Mouse (Mus musculus): ENCODE data around the gene Fbxl2.

Fbxl2 gene

DNA sequence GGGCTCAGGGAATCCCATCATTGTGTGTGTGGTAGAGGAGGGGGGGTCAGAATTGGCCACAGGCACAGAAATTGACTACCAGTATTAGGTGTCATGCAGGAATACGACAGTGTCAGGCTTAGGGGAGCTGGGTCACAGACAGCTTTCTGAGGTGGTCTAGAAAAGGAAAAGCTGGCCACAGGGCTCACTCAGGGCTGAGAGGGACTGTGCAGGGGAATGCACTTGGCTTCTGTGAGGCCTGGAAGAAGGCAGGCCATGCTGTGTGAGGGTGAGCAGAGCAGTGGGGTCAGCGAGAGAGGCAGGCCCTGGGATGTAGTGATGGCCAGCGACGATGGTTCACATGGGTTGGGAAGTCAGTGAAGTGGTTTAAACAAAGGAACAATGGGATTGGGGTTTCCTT, 72.1 kb downstream of the Fbxl2 start:
- no peak for DNase-seq (ENCODE audit: low spot score)

DNA sequence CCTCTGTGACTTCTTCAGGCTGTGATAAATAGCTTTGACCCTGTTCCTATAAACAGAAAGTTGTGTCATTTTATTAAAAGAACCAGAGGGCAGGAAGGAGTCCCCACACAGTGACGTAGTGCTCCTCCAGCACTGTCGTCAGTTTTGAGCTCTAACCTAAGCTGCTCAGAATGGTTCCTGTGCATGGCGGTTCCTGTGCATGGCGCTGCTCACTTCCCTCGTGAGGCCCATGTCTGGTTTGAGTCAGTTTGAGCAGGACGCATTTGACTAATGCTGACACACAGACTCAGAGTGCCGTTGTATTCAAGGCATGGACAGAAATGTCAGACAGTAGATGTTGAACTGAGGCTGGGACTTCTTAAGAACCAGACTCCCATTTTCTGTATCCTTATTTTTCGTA, 74.4 kb downstream of the Fbxl2 start:
- DNase-seq (ENCODE audit: low spot score) = no peak

DNA sequence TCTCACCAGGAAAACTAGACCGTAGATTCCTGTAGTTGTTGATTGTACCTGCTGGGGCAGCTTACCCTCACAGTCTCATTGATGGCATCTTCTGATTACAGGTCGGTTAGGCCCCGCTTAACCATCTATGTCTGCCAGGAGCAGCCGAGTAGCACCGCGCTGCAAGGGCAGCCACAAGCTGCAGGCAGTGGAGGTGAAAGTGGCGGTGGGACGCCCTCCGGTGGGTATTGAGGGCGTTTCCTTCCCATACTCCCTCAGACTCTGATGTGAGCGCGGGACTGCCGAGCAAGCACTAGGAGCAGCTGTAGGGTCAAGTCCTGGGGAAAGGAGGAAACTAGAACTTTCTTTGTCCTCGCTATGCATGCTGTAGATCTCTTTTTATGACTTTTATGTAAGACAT, 76.0 kb downstream of the Fbxl2 start:
- DNase-seq (ENCODE audit: low spot score) = no peak

DNA sequence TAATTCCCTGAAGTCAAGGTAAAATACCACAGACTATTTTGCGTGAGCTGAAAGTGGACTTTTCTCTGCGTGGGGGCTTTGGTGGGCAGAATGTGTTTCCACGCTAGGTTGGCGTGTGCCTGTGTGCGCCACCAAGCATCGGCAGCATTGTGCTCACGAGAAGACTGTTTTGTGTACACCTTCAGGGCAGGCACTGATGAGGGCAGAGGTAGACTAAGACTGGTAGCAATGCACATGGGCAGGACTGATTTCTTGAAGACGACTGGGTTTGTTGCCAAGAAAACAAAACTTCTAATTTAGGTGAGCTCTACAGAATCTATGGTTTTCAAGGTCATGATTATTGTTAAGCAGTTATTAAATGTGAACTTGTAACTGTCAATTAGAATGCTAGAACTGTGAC, 76.6 kb downstream of the Fbxl2 start:
- DNase-seq (ENCODE audit: low spot score) = no peak

DNA sequence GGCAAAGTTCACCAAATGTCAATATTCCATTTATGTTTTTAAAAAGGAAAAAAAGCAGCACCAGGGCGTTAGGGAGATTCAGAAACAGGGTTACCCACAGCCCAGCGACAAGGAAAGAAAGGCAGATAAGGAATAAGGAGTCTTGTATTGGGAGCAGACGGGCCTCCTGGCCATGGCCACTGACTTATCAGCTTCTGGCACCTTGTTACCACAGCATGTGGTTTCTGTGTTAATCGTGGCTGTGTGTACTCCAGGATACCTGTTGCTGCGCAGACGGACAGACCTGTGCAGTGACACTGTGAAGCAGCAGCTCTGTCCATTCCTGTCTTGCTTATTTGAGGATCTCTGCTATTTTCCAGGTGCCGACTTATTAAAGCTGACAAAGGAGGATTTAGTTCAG, 77.0 kb downstream of the Fbxl2 start:
- no peak for DNase-seq (ENCODE audit: low spot score)

DNA sequence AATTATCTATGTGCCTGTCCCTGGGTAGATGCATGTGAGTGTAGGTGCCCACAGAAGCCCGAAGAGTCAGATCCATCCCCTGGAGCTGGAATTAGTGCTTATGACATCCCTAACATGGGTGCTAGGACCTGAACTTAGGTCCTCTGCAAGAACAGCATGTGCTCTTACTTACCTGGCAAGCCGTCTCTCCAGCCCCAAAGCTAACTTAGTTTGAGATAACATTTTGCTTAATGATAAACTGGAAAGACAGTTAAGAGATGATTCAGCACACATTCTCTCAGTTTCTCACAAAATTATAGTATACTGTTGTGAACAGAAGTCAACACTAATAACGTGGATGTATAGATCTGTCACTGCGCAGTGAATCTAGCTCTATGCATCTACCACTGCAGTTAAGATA, 79.2 kb downstream of the Fbxl2 start:
- DNase-seq (ENCODE audit: low spot score) = no peak

DNA sequence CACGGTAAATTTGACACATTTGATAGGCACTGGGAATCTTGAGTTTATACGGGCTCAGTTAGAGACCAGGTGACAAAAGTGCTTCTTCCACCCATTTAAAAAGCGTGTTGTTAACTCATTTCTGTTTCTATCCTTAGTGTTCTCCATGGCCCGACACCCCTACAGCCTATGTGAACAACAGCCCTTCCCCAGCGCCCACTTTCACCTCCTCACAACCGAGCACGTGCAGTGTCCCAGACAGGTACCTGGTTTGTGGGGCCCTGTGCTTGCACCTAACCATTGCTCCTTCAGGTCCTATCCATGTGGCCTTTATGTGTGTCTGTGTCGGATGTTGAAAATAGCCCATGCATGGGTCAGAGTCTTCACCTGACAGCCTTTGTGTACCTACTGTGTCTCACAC, 81.6 kb downstream of the Fbxl2 start:
- no peak for DNase-seq (ENCODE audit: low spot score)

DNA sequence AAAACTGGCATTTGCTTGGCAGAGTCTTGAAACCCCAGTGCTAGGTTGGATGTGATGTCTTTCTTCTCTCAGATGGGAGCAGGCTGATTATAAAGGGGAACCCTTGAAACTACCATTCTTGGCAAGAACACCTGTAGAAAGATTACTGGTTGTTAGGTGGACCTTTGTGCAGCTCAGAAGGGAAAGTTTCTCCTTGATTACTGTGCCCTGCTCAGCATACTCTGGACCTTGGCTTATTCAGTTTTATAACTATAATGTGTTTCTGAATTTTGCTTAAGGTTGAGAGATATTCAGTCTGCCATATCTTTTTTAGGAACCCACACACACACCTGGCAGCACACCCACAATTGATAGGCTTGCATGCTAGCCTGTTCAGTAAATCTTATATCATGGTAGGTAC, 82.3 kb downstream of the Fbxl2 start:
- no peak for DNase-seq (ENCODE audit: low spot score)

DNA sequence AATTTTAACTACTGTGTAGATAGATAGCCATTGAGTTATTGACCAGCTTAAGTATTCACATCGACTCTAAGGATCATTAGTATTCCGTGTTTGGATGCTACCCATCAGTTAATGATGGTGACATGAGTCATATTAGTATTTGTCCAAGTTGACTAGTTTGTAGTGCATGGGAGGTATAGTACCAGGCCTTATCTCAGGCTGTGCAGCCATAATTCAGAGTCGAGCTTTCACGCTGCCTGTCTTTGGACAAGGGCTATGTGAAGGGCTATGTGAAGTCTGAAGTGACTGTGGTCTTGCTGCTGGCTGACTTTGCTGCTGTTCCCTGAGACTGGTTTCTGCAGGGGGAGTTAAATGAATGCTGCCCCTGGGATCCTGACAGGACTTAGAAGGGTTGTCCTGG, 88.2 kb downstream of the Fbxl2 start:
- no peak for DNase-seq (ENCODE audit: low spot score)

DNA sequence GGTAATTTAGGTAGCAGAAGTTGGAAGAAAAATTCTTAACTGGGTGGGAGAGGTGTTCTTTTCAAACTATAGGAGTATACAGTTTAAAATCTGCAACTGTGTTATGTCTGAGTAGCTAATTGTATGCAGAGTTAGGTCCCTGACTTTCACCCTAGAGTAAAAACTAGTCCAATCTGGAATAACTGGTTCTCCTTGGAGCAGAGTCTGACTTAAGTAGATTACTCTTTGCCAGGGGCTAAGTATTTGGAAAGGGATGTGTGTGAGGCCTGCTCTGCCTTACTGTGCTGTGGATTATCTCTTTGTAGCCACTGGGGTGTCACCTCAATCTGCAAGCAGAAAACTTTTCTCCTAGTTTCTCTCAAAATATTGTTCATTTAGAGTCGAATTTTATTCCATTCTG, 98.8 kb downstream of the Fbxl2 start:
- no peak for DNase-seq (ENCODE audit: low spot score)

DNA sequence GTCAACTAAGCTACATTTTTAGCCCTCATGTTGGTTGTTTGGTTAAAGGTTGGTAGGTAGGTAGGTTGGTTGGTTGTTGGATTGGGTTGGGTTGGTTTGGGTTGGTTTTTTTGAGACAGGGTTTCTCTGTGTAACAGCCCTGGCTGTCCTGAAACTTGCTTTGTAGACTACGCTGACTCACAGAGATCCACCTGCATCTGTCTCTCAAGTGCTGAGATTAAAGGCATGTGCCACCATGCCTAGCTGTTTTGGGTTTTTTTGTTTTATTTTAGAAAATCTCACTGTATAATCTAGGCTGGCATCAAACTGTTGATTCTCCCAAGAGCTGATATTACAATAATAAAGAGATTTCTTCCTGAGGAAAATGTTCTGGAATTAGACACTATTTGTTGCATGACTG, 102.6 kb downstream of the Fbxl2 start:
- DNase-seq (ENCODE audit: low spot score) = no peak

DNA sequence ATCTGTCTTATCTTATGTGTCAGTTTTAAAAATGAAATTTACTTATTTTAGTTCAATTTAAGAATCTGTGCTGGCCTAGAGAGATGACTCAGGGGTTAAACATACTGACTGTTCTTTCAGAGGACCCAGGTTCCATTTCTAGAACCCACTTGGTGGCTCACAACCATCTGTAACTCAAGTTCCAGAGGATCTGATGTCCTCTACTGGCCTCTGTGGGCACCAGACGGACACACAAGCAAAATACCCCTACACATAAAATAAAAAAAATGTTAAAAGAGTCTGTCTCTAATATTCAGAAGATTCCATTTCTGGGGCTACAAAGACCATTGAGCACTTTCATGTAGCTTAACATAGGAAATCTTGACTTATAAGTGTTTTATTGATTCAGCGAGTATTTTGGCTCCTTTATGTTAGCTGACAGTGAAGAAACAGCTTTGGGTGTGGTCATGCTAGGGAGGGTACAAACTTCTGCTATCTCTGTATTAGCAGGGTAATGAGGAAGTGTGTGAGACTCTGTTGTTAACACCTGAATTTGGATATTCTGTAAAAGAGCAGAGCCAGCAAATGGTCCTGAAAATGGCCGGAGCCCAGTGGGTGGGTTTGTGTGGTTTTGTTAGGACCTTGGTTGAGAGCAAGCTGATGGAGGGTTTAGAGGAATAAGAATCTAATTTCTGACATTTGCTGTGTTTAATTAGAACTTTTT, 104.7 kb downstream of the Fbxl2 start:
- no peak for DNase-seq (ENCODE audit: low spot score)

DNA sequence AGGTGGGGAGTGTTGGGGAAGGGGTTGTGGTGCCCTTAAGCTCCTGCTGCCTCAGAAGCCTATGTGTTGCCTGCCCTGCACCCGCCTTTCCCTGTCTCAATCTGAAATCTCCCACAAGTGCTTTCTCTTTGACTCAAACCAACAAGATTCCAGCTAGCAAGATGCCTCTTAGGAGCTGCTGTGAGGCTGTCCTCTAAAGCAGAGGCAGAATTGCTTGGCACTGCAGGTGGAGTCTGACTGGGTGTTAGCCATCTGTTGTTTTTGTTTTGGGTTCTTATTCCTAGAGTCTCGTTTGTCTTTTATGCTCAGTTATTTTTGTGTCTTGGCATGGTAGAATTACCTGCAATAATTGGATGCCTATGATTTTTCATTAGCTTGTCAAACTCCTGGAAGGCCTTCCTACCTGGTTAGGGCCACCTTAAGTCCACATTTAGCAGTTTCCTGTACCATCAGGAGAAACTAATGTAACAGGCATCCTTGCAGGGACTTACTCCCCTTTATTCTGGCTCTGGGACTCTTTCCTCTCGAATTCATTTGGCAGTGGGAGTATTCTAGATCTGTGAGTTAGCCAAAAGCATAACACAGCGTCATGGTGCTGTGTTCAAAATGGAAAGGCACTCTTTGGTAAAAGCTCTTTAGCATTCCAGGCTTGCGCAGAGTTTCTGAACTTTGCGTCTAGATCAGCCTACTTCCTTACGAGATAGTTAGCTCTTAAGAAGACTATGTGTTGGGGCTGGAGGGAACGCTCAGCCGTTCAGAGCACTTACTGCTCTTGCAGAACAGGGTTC, 106.7 kb downstream of the Fbxl2 start:
- DNase-seq (ENCODE audit: low spot score) = no peak

DNA sequence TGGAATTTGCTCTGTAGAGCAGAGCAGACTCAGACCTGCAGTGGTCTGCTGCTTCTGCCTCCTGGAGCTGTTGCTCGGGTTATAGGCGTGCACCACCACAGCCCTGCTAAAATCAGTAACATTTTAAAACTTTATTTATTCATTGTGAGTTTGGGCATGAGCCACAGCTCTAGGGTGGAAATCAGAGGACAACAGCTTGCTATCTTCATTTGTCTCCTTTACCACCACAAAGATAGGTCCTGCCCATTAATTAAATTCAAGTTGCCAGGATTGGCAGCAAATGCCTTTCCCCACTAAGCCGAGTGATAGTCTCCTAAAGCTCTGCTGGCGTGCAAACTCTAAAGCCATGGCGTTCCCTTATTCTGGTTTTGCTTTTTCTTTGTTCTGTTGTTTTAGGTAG, 110.4 kb downstream of the Fbxl2 start:
- DNase-seq (ENCODE audit: low spot score) = no peak

DNA sequence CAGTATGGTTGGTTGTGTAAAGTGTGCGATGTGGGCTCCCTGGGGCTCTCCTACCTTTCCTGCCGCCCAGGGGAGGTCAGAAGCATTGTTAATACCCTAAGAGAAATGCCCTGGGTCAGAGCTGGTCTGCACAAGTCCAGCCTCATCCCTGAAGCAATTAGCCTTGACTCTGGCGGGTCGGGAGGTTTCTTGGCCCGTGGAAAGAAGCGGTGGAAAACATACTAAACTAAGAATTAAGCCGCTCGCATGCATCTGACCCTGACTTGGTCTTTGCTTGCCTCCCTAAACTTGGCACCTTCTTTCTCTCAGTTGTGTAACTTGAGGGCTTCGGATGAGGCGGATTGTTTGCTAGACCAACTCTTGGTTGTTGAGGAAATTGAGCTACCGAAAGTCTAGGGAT, 113.5 kb downstream of the Fbxl2 start:
- DNase-seq (ENCODE audit: low spot score) = no peak

DNA sequence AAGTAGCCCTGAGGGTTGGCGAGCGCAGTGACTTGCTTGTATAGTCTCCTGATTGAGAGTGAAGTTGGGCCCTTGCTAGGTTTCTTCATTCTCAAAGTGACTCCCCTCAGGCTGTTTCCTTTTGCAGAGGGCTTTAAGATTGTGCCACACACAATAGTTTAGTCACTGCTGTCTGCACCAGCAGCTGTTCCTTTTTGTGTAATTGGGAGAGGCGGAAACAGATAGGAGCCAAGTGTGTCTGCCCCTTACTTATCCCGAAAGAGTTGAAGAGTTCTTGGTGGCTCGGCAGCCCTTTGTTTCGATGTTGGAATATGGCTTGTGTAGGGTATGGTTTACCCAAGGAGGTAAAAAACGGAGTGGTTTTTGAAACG, 113.9 kb downstream of the Fbxl2 start:
- DNase-seq (ENCODE audit: low spot score) = no peak

DNA sequence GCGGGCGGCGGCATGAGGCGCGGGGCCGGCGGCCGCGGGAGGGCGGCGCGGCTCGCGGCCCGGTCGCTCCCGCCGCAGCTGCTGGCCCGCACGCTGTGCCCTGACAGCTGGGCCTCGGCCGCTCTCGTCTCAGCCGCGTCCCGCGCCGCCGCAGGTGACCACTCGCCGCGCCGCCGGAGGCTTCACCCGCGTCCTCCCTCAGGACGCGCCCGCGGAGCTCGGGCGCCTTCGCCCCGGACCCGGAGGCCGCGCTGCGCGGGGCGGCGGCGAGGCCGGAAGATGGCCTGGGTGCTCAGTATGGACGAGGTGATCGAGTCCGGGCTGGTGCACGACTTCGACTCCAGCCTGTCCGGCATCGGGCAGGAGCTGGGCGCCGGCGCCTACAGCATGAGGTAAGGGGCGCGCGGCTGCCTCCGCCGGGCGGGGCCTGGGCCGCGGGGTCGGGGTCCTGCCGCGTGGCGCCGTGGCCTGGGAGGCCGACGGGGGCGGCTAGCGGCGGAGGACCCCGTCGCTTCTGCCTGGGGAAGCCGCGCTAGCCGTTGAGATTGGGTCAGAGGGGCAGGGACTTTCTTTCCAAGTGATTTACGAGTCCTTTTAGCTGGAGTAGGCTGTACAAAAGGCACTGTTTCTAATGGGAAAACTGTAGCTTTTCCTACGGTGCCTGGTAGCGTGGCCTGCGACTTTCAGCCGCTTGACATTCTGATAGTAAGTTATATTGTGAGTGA, 114.5 kb downstream of the Fbxl2 start:
- DNase-seq (ENCODE audit: low spot score) = peak; percentile 68

DNA sequence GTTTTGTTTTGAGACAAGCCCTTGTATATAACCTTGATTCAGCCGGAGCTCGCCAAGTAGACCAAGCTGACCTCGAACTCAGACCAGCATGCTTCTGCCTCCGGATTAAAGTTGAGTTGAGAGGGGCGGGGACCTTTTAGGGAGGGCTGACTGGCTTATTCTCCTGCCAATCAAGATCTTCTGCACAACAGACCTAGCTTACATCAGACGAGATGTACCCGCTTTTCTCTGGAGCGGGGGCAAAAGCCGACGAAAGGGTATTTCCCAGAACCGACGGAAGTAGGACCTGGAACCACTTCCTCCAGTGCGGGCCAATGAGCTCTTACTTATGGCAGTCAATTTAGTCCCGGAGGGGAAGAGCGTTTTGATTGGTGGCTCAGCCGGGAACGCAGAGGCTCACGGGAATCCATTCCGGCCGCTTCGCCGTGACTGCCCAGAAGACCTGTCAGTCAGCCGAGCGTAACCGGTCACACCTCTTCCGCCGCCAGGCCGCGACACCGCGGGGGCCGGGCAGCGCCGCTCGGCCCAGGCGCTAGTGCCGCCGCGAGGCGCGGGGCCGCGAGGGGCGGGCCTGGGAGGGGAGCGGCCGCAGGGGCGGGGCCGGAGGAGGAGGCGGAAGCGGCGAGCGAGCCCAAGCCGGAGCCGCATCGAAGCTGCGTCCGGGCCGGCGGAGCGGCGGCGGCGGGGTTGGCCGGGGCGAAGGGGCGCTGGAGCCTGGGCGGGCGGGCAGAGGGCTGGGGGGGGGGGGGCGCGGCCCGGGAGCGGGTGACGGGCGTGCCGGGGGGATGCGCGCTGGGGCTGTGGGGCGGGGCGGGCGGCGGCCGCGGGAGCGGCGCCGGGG, 115.2 kb downstream of the Fbxl2 start, which contains the start of gene Ubp1:
Gene Ubp1, plus strand, starts transcription at position 401 of the 841 bp plus-strand sequence.
- DNase-seq (ENCODE audit: low spot score) = peak; percentile 98

DNA sequence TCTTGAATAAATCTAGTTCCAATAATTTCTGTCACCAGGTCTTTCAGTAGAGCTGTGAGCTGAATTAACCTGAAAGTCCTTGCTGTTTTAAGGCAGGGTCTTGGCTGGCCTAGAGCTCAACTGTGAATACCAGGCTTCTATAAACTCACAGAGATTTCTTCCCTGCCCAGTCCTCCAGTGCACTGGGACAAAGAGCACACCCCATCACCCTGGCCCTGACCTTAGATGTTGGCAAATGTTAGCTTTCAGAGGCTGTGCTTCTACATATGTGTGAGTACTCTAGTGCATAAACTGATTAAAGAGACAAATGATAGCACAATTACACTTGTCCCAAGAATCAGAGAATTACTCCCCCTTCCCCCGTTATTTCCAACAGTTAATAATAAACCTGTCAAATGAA, 116.3 kb downstream of the Fbxl2 start:
- DNase-seq (ENCODE audit: low spot score) = no peak

DNA sequence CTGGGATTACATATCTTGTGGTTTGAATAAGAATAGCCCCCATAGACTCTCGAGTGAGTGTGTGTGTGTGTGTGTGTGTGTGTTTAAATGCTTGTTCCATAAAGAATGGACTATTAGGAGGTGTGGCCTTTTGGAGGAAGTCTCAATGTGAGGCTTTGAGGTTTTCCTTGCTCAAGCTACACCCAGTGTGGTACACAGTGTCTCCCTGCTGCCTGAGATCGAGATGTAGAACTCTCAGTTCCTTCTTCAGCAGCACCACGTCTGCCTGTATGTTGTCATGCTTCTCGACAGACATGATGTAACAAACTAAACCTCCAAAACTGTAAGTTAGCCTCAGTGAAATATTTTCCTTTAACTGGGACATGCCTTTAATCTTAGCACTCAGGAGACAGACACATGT, 117.4 kb downstream of the Fbxl2 start:
- no peak for DNase-seq (ENCODE audit: low spot score)

DNA sequence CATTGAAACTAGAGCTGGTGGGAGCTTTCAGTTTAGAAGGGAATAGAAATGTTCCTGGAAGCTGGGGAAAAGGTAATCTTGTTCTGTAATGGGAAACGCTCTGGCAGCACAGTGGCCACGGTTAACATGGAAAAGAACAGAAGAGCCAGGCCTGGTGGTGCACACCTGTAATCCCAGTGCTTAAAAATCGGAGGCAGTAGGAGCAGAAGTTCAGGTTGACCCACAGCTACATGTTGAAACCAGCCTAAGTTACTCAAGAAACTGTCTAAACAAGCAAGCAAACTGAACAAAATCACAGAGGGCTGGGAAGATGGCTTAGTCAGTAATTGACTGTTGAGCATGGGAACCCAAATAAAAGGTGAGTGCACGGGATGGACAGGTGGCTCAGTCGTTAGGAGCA, 121.1 kb downstream of the Fbxl2 start:
- DNase-seq (ENCODE audit: low spot score) = no peak

DNA sequence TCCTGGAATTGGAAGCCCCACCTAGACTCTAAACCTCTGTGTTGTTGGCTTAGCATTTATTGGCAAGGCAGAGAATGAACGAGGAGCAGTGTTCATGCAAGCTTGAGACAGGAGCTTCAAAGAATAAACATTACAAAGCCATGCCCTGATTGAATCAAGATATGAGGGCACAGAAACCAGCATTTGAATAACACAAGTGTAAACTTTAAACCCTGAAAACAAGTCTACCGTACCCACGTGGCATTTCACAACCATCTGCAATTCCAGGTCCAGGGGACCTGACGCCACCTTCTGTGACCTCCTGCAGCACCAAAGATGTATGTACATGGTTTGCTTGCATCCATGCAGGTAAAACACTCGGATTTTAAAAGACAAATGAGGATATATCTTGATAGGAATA, 123.3 kb downstream of the Fbxl2 start:
- no peak for DNase-seq (ENCODE audit: low spot score)

All from testis, postnatal 14 days (tissue).